Mouse (Mus musculus) ES-Bruce4 (cell line): ENCODE results near the gene Kcns1. TPM values are rescaled to one million over a fixed set of nuclear protein-coding genes. Genes with fewer than 3 reads are reported as not detected.

Source experiments
- H3K27ac ChIP-seq: 2 replicates; pipeline ENCODE4 v1.5.1; 2012; ENCODE audit warnings: low read length, inconsistent platforms; ENCODE audit not compliant: insufficient read depth
- H3K27me3 ChIP-seq: 2 replicates; pipeline ENCODE4 v1.6.1; 2012; ENCODE audit warnings: mild to moderate bottlenecking, low read length, inconsistent platforms; ENCODE audit not compliant: control insufficient read depth, poor library complexity, insufficient read depth, severe bottlenecking
- H3K36me3 ChIP-seq: 2 replicates; pipeline ENCODE4 v1.6.1; 2012; ENCODE audit warnings: inconsistent platforms, mild to moderate bottlenecking, low read length, moderate library complexity; ENCODE audit not compliant: control insufficient read depth, poor library complexity, insufficient read depth, severe bottlenecking
- H3K4me1 ChIP-seq: one replicate; pipeline ENCODE4 v1.8.1; 2011; ENCODE audit warnings: low read length; ENCODE audit not compliant: control insufficient read depth, insufficient read depth
- H3K4me3 ChIP-seq: 2 replicates; pipeline ENCODE4 v1.5.1; 2011; ENCODE audit warnings: low read depth, mild to moderate bottlenecking, low read length
- H3K9ac ChIP-seq: 2 replicates; pipeline ENCODE4 v1.6.1; 2012; ENCODE audit warnings: low read depth, mild to moderate bottlenecking, inconsistent platforms; ENCODE audit not compliant: poor library complexity, severe bottlenecking
- H3K9me3 ChIP-seq: replicated peaks from 2 replicates; pipeline ENCODE4 v1.6.1; 2012; ENCODE audit warnings: mild to moderate bottlenecking, low read length, inconsistent platforms; ENCODE audit not compliant: control insufficient read depth, poor library complexity, insufficient read depth, severe bottlenecking
- CTCF ChIP-seq: IDR thresholded peaks from one replicate; pipeline ENCODE4 v1.8.1; 2011; ENCODE audit warnings: low read depth, low read length
- EP300 ChIP-seq: IDR thresholded peaks from 2 replicates; pipeline ENCODE4 v1.6.1; 2011; ENCODE audit warnings: low read depth, low read length; ENCODE audit not compliant: insufficient read depth
- POLR2A ChIP-seq: IDR thresholded peaks from one replicate; pipeline ENCODE4 v1.8.1; 2011; ENCODE audit warnings: low read length; ENCODE audit not compliant: insufficient read depth
- polyA plus RNA-seq: library from polyadenylated mRNA; stranded (reverse); fragments of >200 nt; gene quantifications from 2 replicates; pipeline ENCODE4 v1.2.4, GENCODE M21; 2011; ENCODE audit warnings: low read depth; ENCODE audit not compliant: missing spikeins, insufficient read depth, insufficient read length

Gene Kcns1
- polyA plus RNA-seq, 1 experiment = 0.22 TPM

DNA sequence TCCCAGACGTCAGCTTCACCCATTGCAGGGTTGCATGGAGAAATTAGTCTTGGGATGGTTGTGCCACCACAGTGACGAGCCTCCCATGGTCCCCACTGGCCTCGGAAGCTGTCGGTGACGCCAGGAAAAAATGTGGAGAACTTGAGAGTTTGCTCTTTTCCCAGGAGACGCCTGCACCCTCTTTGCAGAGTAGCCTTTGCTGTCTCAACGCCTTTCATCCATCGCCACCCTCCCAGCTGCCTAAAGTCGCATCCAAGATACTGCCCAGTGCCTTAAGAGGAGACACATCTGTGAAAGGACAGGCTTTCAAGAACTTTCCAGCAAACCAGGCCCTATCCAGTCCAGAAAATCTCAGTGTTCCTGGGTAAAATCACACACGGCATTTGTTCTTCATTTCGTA lies 18.6 kb downstream of the Kcns1 start:
- Histone ChIP-seq H3K27me3 (no peaks in the 10 kb centered on the region), H3K27ac (no peak overlapping the region), H3K36me3 (peaks cover 23% of the 10 kb centered on the region), H3K9me3 (no peaks in the 10 kb centered on the region), H3K4me3 (no peak overlapping the region), H3K9ac (no peak overlapping the region), H3K4me1 (peaks cover 4% of the 10 kb centered on the region)
- TF ChIP-seq EP300 (no peak), CTCF (no peak), POLR2A (no peak)

DNA sequence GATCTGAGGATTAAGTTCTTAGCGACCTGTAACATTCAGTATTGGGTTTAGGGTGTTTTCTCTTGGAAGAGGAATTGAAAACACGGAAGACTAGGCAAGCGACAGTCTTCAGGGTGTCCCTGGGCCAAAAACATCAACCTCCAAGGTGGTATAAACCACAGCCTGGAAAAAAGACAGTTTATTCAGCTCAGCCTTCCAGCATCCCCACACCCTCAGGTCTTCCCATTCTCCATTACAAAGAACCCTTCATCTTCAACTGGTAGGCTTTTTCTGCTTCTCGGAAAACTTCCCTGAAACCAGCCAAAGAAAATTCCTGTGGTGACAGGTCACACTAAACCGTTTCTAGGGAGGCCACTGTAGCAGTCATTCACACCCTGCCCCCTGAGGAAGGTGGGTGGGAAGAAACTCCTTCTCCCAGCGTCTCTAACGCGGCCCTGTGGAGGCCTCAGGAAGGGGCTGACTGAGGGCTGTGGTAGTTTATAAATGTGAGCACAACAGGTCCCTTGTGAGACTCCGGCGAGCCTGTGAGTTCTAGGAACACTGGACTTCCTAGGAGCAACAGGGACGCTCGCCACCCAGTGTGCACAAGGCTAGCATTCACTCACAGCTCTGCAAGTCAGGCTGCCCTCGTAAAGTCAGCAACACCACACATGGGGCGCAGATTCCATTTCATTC lies 20.7 kb downstream of the Kcns1 start:
- Histone ChIP-seq H3K4me3 (no peak overlapping the region), H3K4me1 (peaks cover 4% of the 10 kb centered on the region), H3K9ac (no peak overlapping the region), H3K36me3 (peaks cover 23% of the 10 kb centered on the region), H3K27ac (no peak overlapping the region), H3K27me3 (no peaks in the 10 kb centered on the region), H3K9me3 (no peaks in the 10 kb centered on the region)
- TF ChIP-seq EP300 (no peak), POLR2A (no peak), CTCF (no peak)

GRCm38 (mm10) chr2:164146556-164146955 lies 24.4 kb downstream of the Kcns1 start:
- H3K9ac ChIP-seq = no peak overlapping the region
- H3K36me3 ChIP-seq = 0 out of 2 replicates have a peak, but pooled peaks cover 5% of the 10 kb centered on the region
- no peaks in the 10 kb centered on the region for H3K27me3 ChIP-seq
- no peak overlapping the region for H3K27ac ChIP-seq
- peaks cover 4% of the 10 kb centered on the region for H3K4me1 ChIP-seq
- no peak overlapping the region for H3K4me3 ChIP-seq
- TF ChIP-seq POLR2A (no peak), CTCF (no peak), EP300 (no peak)
- H3K9me3 ChIP-seq = no peaks in the 10 kb centered on the region

DNA sequence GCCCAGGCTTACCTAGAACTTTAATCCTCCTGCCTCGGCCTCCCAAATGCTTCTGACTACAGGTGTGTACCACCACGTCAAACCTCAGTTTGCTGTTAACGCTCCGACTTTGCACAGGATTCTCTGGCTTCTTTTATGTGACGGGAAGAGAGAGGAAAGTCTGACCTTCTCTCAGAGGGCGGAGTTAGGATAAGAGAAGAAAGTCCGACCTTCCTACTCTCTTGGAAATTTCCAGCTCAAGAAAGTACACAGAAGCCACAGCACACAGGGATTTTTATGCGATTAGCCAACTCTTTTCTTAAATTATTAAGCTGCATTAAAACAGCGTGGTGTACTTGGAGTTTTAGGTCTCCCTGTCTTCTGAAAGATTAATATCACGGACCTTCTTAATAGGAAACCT lies 26.4 kb downstream of the Kcns1 start:
- TF ChIP-seq EP300 = no peak

GRCm38 (mm10) chr2:164144025-164144424 lies 26.9 kb downstream of the Kcns1 start:
- Histone ChIP-seq H3K9ac (no peak overlapping the region), H3K4me3 (no peak overlapping the region), H3K36me3 (0 out of 2 replicates have a peak, but pooled peaks cover 3% of the 10 kb centered on the region), H3K27me3 (no peaks in the 10 kb centered on the region), H3K27ac (no peak overlapping the region), H3K9me3 (no peaks in the 10 kb centered on the region), H3K4me1 (no peaks in the 10 kb centered on the region)
- TF ChIP-seq POLR2A (no peak), EP300 (no peak), CTCF (no peak)

More for the DNA sequence above, 26.4 kb downstream of the Kcns1 start:
- H3K4me3 ChIP-seq = no peak overlapping the region
- H3K27ac ChIP-seq = no peak overlapping the region
- H3K9ac ChIP-seq = no peak overlapping the region
- no peaks in the 10 kb centered on the region for H3K27me3 ChIP-seq
- H3K9me3 ChIP-seq = no peaks in the 10 kb centered on the region
- H3K36me3 ChIP-seq = 0 out of 2 replicates have a peak, but pooled peaks cover 3% of the 10 kb centered on the region
- no peaks in the 10 kb centered on the region for H3K4me1 ChIP-seq

DNA sequence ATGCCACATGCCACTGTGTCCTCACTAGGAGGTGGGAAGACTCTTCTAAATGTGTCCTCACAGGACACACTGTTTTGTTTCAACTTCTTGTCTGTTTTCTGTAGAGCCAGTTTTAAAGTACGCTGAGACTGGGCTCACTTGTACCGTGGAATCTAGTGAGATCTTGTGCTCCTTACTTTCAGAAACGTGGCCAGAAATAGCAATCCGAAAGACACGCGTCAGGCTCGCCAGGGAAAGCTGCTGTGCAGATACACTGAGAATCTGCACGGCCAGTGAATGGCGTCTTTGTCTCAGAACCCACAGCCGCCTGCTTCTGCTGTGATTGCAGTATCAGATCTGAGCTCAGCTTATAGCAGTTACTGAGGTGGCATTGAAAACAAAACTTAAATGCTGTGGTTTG lies 28.9 kb downstream of the Kcns1 start:
- no peaks in the 10 kb centered on the region for H3K4me1 ChIP-seq
- H3K9ac ChIP-seq = no peak overlapping the region
- H3K9me3 ChIP-seq = no peaks in the 10 kb centered on the region
- H3K36me3 ChIP-seq = no peaks in the 10 kb centered on the region
- TF ChIP-seq EP300 (no peak), CTCF (no peak), POLR2A (no peak)
- no peak overlapping the region for H3K27ac ChIP-seq
- H3K4me3 ChIP-seq = no peak overlapping the region
- no peaks in the 10 kb centered on the region for H3K27me3 ChIP-seq
